Mouse (Mus musculus) kidney, adult 2 months (tissue): Measurements from ENCODE around the gene Ctu2. TPM values are rescaled to one million over a fixed set of nuclear protein-coding genes. Genes with fewer than 3 reads are reported as not detected.

ENCODE experiments used
- DNase-seq: peaks from one replicate; pipeline ENCODE4 v3.0.0; 2021
- H3K27ac ChIP-seq: fragments of 200-500 bp; 2 replicates; pipeline ENCODE4 v1.5.1; 2012; ENCODE audit warnings: low read depth, low read length, control low read depth, inconsistent platforms; ENCODE audit not compliant: insufficient read depth
- H3K27me3 ChIP-seq: fragments of 200-500 bp; replicated peaks from 2 replicates; pipeline ENCODE4 v1.6.1; 2012; ENCODE audit warnings: mild to moderate bottlenecking, moderate library complexity, low read length, inconsistent platforms; ENCODE audit not compliant: control insufficient read depth, insufficient read depth
- H3K36me3 ChIP-seq: fragments of 200-500 bp; 2 replicates; pipeline ENCODE4 v1.6.1; 2012; ENCODE audit warnings: mild to moderate bottlenecking, moderate library complexity, low read length, inconsistent platforms; ENCODE audit not compliant: control insufficient read depth, insufficient read depth
- H3K4me1 ChIP-seq: fragments of 200-500 bp; 2 replicates; pipeline ENCODE4 v1.6.1; 2011; ENCODE audit warnings: low read length; ENCODE audit not compliant: control insufficient read depth, insufficient read depth
- H3K4me3 ChIP-seq: fragments of 200-500 bp; 2 replicates; pipeline ENCODE4 v1.5.1; 2011; ENCODE audit warnings: mild to moderate bottlenecking, low read depth, low read length, control low read depth; ENCODE audit not compliant: insufficient read depth
- CTCF ChIP-seq: fragments of 200-500 bp; conservative IDR thresholded peaks from 2 replicates; pipeline ENCODE4 v1.5.1; 2011; ENCODE audit warnings: low read depth, mild to moderate bottlenecking, control low read depth, low read length, moderate library complexity, mixed read lengths; ENCODE audit not compliant: insufficient read depth, insufficient read length
- POLR2A ChIP-seq: fragments of 200-500 bp; IDR thresholded peaks from one replicate; pipeline ENCODE4 v1.6.1; 2011; ENCODE audit warnings: low read depth, low read length, control low read depth
- WGBS: fragments of 180-500 bp; shearing (Covaris S2); methylation state at CpG from one replicate; pipeline ENCODE4 v1.1.7; 2018; 5-methylcytosine and 5-hydroxymethylcytosine counted together
- polyA plus RNA-seq: library from polyadenylated mRNA; depleted of rRNA; stranded (reverse); fragments of >200 nt; gene quantifications from 2 replicates; pipeline ENCODE4 v1.2.3, GENCODE M21; 2012

The Ctu2 gene
- polyA plus RNA-seq, 1 experiment: 21.1 TPM

DNA sequence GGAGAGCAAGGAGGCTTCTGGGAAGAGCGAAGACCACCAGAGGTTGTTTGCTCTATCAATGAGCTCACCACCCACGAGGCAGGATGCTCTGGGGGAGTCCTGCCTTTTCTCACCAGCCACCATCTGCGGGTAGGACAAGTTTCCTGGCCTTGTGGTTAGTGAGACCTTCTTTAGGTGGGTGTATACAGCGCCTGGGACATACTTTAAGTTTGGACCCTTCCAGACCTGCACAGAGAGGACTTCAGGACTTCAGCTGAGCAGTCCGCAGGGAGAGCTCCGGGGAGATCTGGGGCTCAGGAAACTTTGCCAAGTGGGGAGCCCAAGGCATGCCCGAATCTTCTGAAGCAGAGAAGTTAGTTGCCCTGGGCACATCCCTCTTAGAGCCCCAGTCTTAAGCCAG, 16.0 kb upstream of the Ctu2 start:
- no peak overlapping the region for H3K4me3 ChIP-seq
- H3K27me3 ChIP-seq: no peaks in the 10 kb centered on the region

DNA sequence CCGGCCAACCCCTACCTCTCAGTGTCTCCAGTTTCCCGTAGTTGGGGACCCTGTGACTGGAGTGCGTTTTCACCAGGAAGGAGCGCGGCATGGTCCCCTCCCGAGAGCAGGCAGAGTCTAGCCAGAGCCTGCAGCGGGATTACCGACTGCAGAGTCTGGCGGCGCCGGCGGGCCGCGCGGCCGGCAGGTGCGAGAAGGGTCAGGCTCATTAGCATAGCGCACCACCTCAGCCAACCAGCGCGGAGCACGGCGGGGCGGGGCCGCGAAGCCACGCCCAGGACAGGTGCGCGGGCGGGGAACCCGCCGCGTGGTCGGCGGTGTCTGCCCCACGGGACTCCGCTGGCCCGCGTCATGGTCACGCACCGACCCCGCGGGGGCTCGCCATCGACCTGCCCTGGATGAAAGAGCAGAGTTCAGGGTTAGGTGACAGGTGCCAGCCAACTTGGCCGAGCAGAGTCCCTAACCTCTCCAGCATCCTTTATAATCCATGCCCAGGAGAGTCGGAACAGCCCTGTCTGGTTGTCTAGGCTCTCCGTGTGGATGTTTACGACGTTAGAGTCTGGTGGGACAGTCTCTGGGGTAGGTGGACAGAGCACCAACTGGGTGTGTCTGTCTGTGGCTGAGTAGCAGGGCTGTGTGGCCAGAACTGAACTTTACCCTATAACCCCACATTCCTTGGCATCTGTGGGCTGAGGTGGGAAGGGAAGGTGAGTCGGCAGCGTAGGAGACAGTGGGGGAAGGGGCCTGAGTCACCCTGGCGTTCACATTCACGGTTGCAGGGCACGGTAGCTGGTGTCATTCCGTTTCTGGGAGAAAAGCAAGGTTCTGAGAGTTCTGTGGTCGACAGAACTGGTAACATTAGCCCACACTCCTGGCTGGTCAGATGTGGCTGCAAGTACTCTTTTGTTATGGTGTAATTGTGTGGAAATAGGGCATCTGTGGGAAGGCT, 15.1 kb upstream of the Ctu2 start, which contains the start of gene Snai3:
TSS of gene Snai3 (minus strand) at position 210 of the 949 bp plus-strand sequence.
- peaks cover 14% of the 10 kb centered on the region; the same call in 1 of the 2 replicates for H3K4me1 ChIP-seq
- peak; percentile 88 for DNase-seq
- peak within 1 kb of the TSS; percentile 44 for H3K4me3 ChIP-seq
- 3% methylated on average over 56 of the region's 56 CpGs for WGBS
- H3K36me3 ChIP-seq: no peaks in the 10 kb centered on the region
- H3K27me3 ChIP-seq: no peaks in the 10 kb centered on the region
- no peak within 1 kb of the TSS for H3K27ac ChIP-seq
- TF ChIP-seq POLR2A: no peak
- TF ChIP-seq CTCF: no peak

More for the DNA sequence above, 16.0 kb upstream of the Ctu2 start:
- H3K4me1 ChIP-seq: peaks cover 14% of the 10 kb centered on the region; the same call in 1 of the 2 replicates
- 40% methylated on average over 7 of the region's 7 CpGs for WGBS
- no peak for DNase-seq
- H3K36me3 ChIP-seq: no peaks in the 10 kb centered on the region
- H3K27ac ChIP-seq: no peak overlapping the region
- TF ChIP-seq CTCF (no peak), POLR2A (no peak)

- DNase-seq: no peak
- Histone ChIP-seq H3K27me3 (no peaks in the 10 kb centered on the region), H3K4me1 (peaks cover 14% of the 10 kb centered on the region; the same call in 1 of the 2 replicates), H3K4me3 (no peak overlapping the region), H3K36me3 (no peaks in the 10 kb centered on the region), H3K27ac (no peak overlapping the region)
- TF ChIP-seq POLR2A (no peak), CTCF (no peak)
- 79% methylated on average over 11 of the region's 11 CpGs for WGBS
Measured at GRCm38 (mm10) chr8:122461473-122462148, 14.3 kb upstream of the Ctu2 start.

DNA sequence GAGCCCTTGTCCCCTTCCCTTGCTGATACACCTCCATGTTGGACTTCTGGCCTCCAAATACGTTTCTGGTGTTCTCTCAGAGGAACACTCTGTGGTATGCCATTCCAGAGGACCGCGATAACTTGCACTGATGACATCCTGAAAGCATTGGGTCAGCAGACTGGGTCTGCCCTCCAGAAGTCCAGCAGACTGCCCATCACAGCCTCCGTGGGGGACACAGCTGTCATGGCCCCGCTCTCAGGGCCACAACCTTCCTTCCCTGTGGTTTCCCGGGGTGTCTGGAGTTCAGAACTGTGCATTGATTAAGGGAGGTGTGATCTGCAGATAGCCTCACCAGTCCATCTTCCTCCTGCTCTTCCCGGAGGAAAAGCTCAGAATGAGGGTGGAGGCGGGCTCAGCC, 13.4 kb upstream of the Ctu2 start:
- WGBS: 86% methylated on average over 8 of the region's 8 CpGs
- H3K4me3 ChIP-seq: no peak overlapping the region
- TF ChIP-seq CTCF: no peak
- TF ChIP-seq POLR2A: no peak
- H3K27ac ChIP-seq: no peak overlapping the region
- no peak for DNase-seq
- no peaks in the 10 kb centered on the region for H3K27me3 ChIP-seq
- peaks cover 14% of the 10 kb centered on the region; the same call in 1 of the 2 replicates for H3K4me1 ChIP-seq
- no peaks in the 10 kb centered on the region for H3K36me3 ChIP-seq

GRCm38 (mm10) chr8:122463651-122464640, 12.0 kb upstream of the Ctu2 start:
- TF ChIP-seq POLR2A: no peak
- no peak for TF ChIP-seq CTCF
- Histone ChIP-seq H3K4me1 (peaks cover 14% of the 10 kb centered on the region; the same call in 1 of the 2 replicates), H3K27ac (no peak overlapping the region), H3K4me3 (no peak overlapping the region), H3K36me3 (no peaks in the 10 kb centered on the region), H3K27me3 (no peaks in the 10 kb centered on the region)
- peak; percentile 42 for DNase-seq
- WGBS: 44% methylated on average over 12 of the region's 12 CpGs

DNA sequence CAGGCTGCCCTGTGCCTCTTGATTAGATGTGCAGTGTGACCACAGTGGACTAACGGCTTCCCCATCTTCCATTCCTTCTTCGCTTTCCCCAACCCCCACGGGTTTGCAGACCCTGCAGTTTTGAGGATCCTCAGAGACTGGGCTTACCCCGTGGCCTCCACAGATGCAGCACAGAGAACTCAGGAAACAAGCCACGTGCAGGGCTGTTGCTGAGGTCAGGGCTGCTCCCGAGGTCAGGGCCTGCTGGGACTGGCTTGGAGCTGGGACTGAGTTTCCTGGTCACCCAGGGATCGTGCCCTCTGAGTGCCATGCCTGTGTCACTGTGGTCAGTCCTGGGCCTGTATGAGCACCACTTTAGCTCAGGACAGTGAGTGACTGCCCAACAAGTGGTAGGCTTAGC, 11.0 kb upstream of the Ctu2 start:
- H3K36me3 ChIP-seq: no peaks in the 10 kb centered on the region
- H3K4me1 ChIP-seq: peaks cover 17% of the 10 kb centered on the region
- no peaks in the 10 kb centered on the region for H3K27me3 ChIP-seq
- TF ChIP-seq CTCF: no peak
- no peak for TF ChIP-seq POLR2A
- 70% methylated on average over 7 of the region's 7 CpGs for WGBS
- no peak overlapping the region for H3K27ac ChIP-seq
- DNase-seq: no peak
- no peak overlapping the region for H3K4me3 ChIP-seq
